Mouse (Mus musculus) testis, adult 2 months (tissue): ENCODE data around the gene Tldc2.

Experiments used
- CTCF ChIP-seq: fragments of 200-500 bp; IDR thresholded peaks from 2 replicates; pipeline ENCODE4 v1.5.1; 2012; ENCODE audit warnings: low read depth, mild to moderate bottlenecking, inconsistent platforms, low read length, moderate library complexity; ENCODE audit not compliant: control insufficient read depth, insufficient read depth, insufficient replicate concordance
- POLR2A ChIP-seq: fragments of 200-500 bp; IDR thresholded peaks from 2 replicates; pipeline ENCODE4 v1.6.1; 2012; ENCODE audit warnings: low read depth, mild to moderate bottlenecking, inconsistent platforms, low read length, moderate library complexity; ENCODE audit not compliant: control insufficient read depth

DNA sequence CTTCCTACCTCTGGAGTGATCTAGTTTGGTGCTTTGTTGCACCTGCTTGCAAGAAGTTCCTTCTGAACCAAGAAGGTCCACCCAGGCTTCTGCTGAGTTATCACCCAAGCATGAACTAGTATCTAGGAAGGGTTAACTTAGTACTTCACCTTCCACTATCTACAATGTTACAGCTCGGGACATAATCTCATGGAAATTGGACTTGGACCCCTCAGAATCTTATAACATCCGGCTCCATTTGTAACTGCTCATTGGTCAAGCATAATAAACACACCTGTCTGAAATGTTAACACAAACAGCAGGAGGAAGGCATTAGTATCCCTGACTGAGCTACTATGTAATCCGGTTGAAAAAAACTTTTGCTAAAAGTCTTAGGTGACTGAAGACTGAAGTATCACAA, 40.5 kb downstream of the Tldc2 start:
- TF ChIP-seq CTCF: no peak
- TF ChIP-seq POLR2A: no peak
